In the genomic region with DNA sequence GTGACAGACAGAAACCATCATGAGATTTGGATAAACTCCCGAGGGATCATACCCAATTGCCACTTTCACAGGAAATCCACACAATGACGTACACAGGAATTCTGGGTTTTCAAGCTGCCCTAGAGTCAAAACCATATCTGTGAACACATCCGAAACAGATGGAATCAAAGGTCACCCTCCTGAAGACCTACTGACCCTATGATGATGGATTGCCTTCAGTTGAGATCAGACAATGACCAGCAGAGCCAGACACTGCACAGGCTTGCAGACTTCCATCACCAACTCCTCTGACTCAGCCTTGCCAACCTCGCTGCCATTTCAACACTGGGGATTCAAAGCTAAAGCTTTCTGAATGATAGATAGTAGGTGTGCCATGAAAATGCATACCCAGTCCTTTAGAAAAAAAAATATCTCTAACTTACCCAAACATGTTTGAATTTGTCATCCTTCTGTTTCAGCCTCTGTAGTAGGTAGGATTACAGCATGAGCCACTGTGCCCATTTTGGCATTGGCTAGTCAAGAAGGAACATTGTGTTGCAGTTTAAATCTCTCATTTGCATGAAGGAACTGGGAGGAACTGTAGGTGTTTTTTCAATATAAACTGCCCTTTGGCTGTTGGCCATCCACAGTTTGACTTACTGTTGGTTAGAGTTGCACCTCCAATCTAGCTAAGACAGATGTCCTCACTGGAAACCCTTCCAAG, we compare ENCODE assay signal across 18 mouse cellular contexts.
DNase-seq lines count a peak whose midpoint lies in the region; ATAC-seq and TF ChIP-seq lines count a peak whose summit lies in the region.
"Had no signal": no experiment of that assay in that cellular context is flagged by ENCODE, and none has a peak within 500 bp of the region (broad histone marks: within the 10 kb centered on the region; RNA-seq: fewer than 3 reads in every experiment).

No protein-coding gene starts in this region.

- H3K27me3 ChIP-seq in liver, adult 2 months (ENCODE audit: control insufficient read depth, insufficient read depth, low read length): no peaks in the 10 kb centered on the region
- no peaks in the 10 kb centered on the region for H3K27me3 ChIP-seq in liver, embryonic 12.5 days (replicated peaks)
- no peaks in the 10 kb centered on the region for H3K27me3 ChIP-seq in intestine, embryonic 15.5 days (replicated peaks)
- H3K27me3 ChIP-seq: forebrain, embryonic 13.5 days; hindbrain, embryonic 13.5 days had no signal

- TF ChIP-seq POLR2A in liver, adult 2 months (IDR thresholded peaks at IDR 0.05; ENCODE audit: extremely low read depth, insufficient read depth, low read length): no peak
- TF ChIP-seq POLR2A in brain, embryonic 14.5 days (IDR thresholded peaks at IDR 0.05; ENCODE audit: borderline replicate concordance, extremely low read depth, insufficient read depth, insufficient read length, poor library complexity, severe bottlenecking): no peak

- H3K4me1 ChIP-seq in liver, adult 2 months (ENCODE audit: control insufficient read depth, insufficient read depth, low read length): no peaks in the 10 kb centered on the region
- no peaks in the 10 kb centered on the region for H3K4me1 ChIP-seq in liver, embryonic 12.5 days
- H3K4me1 ChIP-seq in intestine, embryonic 15.5 days (replicated peaks): no peaks in the 10 kb centered on the region
- H3K4me1 ChIP-seq: embryonic facial prominence, embryonic 10.5 days; forebrain, embryonic 13.5 days; hindbrain, embryonic 13.5 days had no signal

- no peak overlapping the region for H3K4me2 ChIP-seq in liver, embryonic 12.5 days
- H3K4me2 ChIP-seq in intestine, embryonic 15.5 days (replicated peaks): no peak overlapping the region
- H3K4me2 ChIP-seq: forebrain, embryonic 13.5 days; hindbrain, embryonic 13.5 days had no signal

- no peak overlapping the region for H3K27ac ChIP-seq in liver, adult 2 months (replicated peaks; ENCODE audit: insufficient read depth, low read depth, low read length)
- H3K27ac ChIP-seq in liver, embryonic 12.5 days: no peak overlapping the region
- no peak overlapping the region for H3K27ac ChIP-seq in intestine, embryonic 15.5 days
- H3K27ac ChIP-seq: embryonic facial prominence, embryonic 10.5 days; forebrain, embryonic 13.5 days; hindbrain, embryonic 13.5 days; hindbrain, postnatal 0 days had no signal

- H3K9ac ChIP-seq in liver, adult 2 months (ENCODE audit: low read depth, low read length): no peak overlapping the region
- no peak overlapping the region for H3K9ac ChIP-seq in liver, embryonic 12.5 days
- no peak overlapping the region for H3K9ac ChIP-seq in intestine, embryonic 15.5 days
- H3K9ac ChIP-seq: forebrain, embryonic 13.5 days; forebrain, postnatal 0 days; hindbrain, embryonic 13.5 days had no signal

- no peaks in the 10 kb centered on the region for H3K36me3 ChIP-seq in liver, adult 2 months (ENCODE audit: control insufficient read depth, insufficient read depth, low read length)
- H3K36me3 ChIP-seq in liver, embryonic 12.5 days: no peaks in the 10 kb centered on the region
- H3K36me3 ChIP-seq in intestine, embryonic 15.5 days: no peaks in the 10 kb centered on the region
- H3K36me3 ChIP-seq: embryonic facial prominence, embryonic 10.5 days; hindbrain, embryonic 13.5 days had no signal

- no peak for TF ChIP-seq CTCF in liver, adult 2 months (IDR thresholded peaks at IDR 0.05; ENCODE audit: low read depth, low read length)
- no peak for TF ChIP-seq CTCF in brain, embryonic 14.5 days (IDR thresholded peaks at IDR 0.05; ENCODE audit: borderline replicate concordance, extremely low read depth, insufficient read depth, insufficient read length)

- H3K4me3 ChIP-seq in liver, adult 2 months (ENCODE audit: insufficient read depth, low read depth, low read length): no peak overlapping the region
- H3K4me3 ChIP-seq in liver, embryonic 12.5 days: no peak overlapping the region
- no peak overlapping the region for H3K4me3 ChIP-seq in intestine, embryonic 15.5 days (replicated peaks)
- H3K4me3 ChIP-seq: embryonic facial prominence, embryonic 10.5 days; forebrain, embryonic 13.5 days; hindbrain, embryonic 13.5 days had no signal

- WGBS in liver, adult 2 months: 53% methylated on average over 4 of the region's 4 CpGs
- WGBS in liver, embryonic 12.5 days (ENCODE audit: insufficient replicate concordance): 40% methylated on average over 4 of the region's 4 CpGs
- 45% methylated on average over 4 of the region's 4 CpGs for WGBS in intestine, embryonic 15.5 days

- H3K79me2 ChIP-seq in liver, adult 2 months (ENCODE audit: control insufficient read depth, insufficient read depth, low read length): no peaks in the 10 kb centered on the region; the same call in 1 of the 2 replicates

- H3K9me3 ChIP-seq in liver, embryonic 12.5 days (replicated peaks): no peaks in the 10 kb centered on the region
- no peaks in the 10 kb centered on the region for H3K9me3 ChIP-seq in intestine, embryonic 15.5 days
- H3K9me3 ChIP-seq: embryonic facial prominence, embryonic 10.5 days; forebrain, embryonic 13.5 days; hindbrain, embryonic 13.5 days had no signal

- peak; percentile 35 for DNase-seq in adrenal gland, adult 8-10 months
- DNase-seq in adrenal gland, adult 18-20 months (ENCODE audit: low spot score in 2 of 2): no peak
- DNase-seq in liver, adult 2 months (ENCODE audit: extremely low read depth, low read depth, low spot score): peak; percentile 29
- DNase-seq in adrenal gland, postnatal 25 days: peak; percentile 6
- peak; percentile 42 for DNase-seq in brain, embryonic 14.5 days (ENCODE audit: low read depth)
- no peak for DNase-seq in kidney, postnatal 14 days
- DNase-seq: cerebellum, adult 2 months; forebrain, postnatal 0 days; gastrocnemius, postnatal 36 days; heart, adult 11 months; heart, postnatal 10 days; kidney, adult 18-20 months had no signal

- no peak for ATAC-seq in liver, embryonic 12.5 days
- no peak for ATAC-seq in intestine, embryonic 15.5 days
- ATAC-seq: forebrain, embryonic 13.5 days; forebrain, postnatal 0 days; hindbrain, postnatal 0 days had no signal

Comparison
In these comparisons a context has a peak if more than half of its experiments do, and no peak if none do; other contexts are left out.
1. DNase-seq: peak in adrenal gland, adult 8-10 months (single experiment), liver, adult 2 months (single experiment), adrenal gland, postnatal 25 days (single experiment) and brain, embryonic 14.5 days (single experiment); none in adrenal gland, adult 18-20 months (0 of 2) and kidney, postnatal 14 days (single experiment).